Mouse (Mus musculus) E14TG2a.4 (cell line): Measurements from ENCODE around the gene Kcnh1.

ENCODE experiments used
- CTCF ChIP-seq: conservative IDR thresholded peaks from 2 replicates; pipeline ENCODE4 v1.5.1; 2014; ENCODE audit warnings: low read length
- NANOG ChIP-seq: IDR thresholded peaks from 2 replicates; pipeline ENCODE4 v1.6.1; 2014; ENCODE audit warnings: borderline replicate concordance, low read length, mixed read lengths
- POU5F1 ChIP-seq: IDR thresholded peaks from 2 replicates; pipeline ENCODE4 v1.6.1; 2014; ENCODE audit warnings: low read length, borderline replicate concordance

DNA sequence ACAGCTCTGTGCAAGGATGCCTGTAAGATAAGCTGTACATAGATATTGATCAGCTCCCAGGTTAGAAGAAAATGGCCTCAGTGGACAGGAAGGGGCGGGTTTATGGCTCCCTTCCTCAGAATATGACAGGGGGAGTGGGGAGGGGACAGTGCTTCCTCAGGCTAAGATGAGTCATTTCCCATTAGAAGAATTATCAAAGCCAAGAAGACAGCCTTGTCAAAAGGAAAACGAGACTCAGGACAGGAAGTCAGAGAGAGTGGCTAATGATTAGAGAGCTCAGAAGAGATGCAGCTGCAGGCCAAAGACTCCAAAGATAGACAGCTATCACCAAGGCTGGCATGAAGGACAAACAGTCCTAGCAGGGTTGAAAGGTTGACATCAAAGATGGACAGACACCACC, 341.6 kb downstream of the Kcnh1 start:
- TF ChIP-seq CTCF (no peak), POU5F1 (no peak), NANOG (no peak)
